Mouse (Mus musculus) thymus, postnatal 0 days (tissue): Measurements from ENCODE around the gene Angptl8. TPM values are rescaled to one million over a fixed set of nuclear protein-coding genes. Genes with fewer than 3 reads are reported as not detected.
"Not testable (repeated sequence)": the region's sequence is repeated elsewhere in the genome, so short reads cannot be mapped to it uniquely, and the experiment has no call there.

Experiments used
- DNase-seq: peaks from one replicate; pipeline ENCODE4 v3.0.0-alpha.2; 2015; ENCODE audit warnings: low spot score
- polyA plus RNA-seq: library from polyadenylated mRNA; unstranded; fragments of >200 nt; fragmentation: Nextera tagmentation; extraction: Ambion mirVana; gene quantifications from 2 replicates; pipeline ENCODE4 v1.2.1, GENCODE M21; 2015

Gene Angptl8
- polyA plus RNA-seq: 0.16 TPM in 1 of 2 replicates, not detected in the other

GRCm38 (mm10) chr9:21835258-21835912 lies at the start of gene Angptl8:
Angptl8 (plus strand) TSS chr9:21835510.
- DNase-seq: no peak

GRCm38 (mm10) chr9:21786309-21786708 lies 49.0 kb upstream of the Angptl8 start:
- not testable (repeated sequence) for DNase-seq

GRCm38 (mm10) chr9:21786906-21787305 lies 48.4 kb upstream of the Angptl8 start:
- DNase-seq: peak; percentile 52

- no peak for DNase-seq
Observed at GRCm38 (mm10) chr9:21787654-21788053, 47.7 kb upstream of the Angptl8 start.

GRCm38 (mm10) chr9:21788234-21788633 lies 47.1 kb upstream of the Angptl8 start:
- DNase-seq: no peak

- no peak for DNase-seq
Observed at GRCm38 (mm10) chr9:21791861-21792260, 43.4 kb upstream of the Angptl8 start.

GRCm38 (mm10) chr9:21792644-21793043 lies 42.7 kb upstream of the Angptl8 start:
- DNase-seq: no peak

GRCm38 (mm10) chr9:21793507-21793906 lies 41.8 kb upstream of the Angptl8 start:
- DNase-seq: not testable (repeated sequence)

GRCm38 (mm10) chr9:21794344-21794834 lies 40.9 kb upstream of the Angptl8 start:
- DNase-seq: no peak

- no peak for DNase-seq
Observed at GRCm38 (mm10) chr9:21794925-21795324, 40.4 kb upstream of the Angptl8 start.

GRCm38 (mm10) chr9:21795579-21795978 lies 39.7 kb upstream of the Angptl8 start:
- DNase-seq: no peak

GRCm38 (mm10) chr9:21796259-21796658 lies 39.1 kb upstream of the Angptl8 start:
- DNase-seq: no peak

- DNase-seq: no peak
Observed at GRCm38 (mm10) chr9:21796919-21797318, 38.4 kb upstream of the Angptl8 start.

- peak; percentile 23 for DNase-seq
Observed at GRCm38 (mm10) chr9:21797921-21798344, 37.4 kb upstream of the Angptl8 start.

- DNase-seq: peak; percentile 76
Observed at GRCm38 (mm10) chr9:21798345-21799009, 36.8 kb upstream of the Angptl8 start, which contains the start of gene Kank2. Kank2 (minus strand) TSS chr9:21798744.

GRCm38 (mm10) chr9:21799010-21799350 lies 36.3 kb upstream of the Angptl8 start:
- no peak for DNase-seq

- no peak for DNase-seq
Observed at GRCm38 (mm10) chr9:21801121-21801520, 34.2 kb upstream of the Angptl8 start.

GRCm38 (mm10) chr9:21801591-21801990 lies 33.7 kb upstream of the Angptl8 start:
- DNase-seq: no peak

- peak; percentile 73 for DNase-seq
Observed at GRCm38 (mm10) chr9:21803986-21804644, 31.2 kb upstream of the Angptl8 start.

GRCm38 (mm10) chr9:21806363-21806762 lies 28.9 kb upstream of the Angptl8 start:
- no peak for DNase-seq

GRCm38 (mm10) chr9:21806976-21807375 lies 28.3 kb upstream of the Angptl8 start:
- no peak for DNase-seq

- DNase-seq: peak; percentile 39
Observed at GRCm38 (mm10) chr9:21808561-21808960, 26.7 kb upstream of the Angptl8 start.
